Mouse (Mus musculus): ENCODE measurements at regions not wholly inside any gene's neighbourhood (a gene's known extent, or its start where the extent isn't known, plus 50 kb on each side); places are given as distances from the start of the nearest gene placed in this dataset.

GRCm38 (mm10) chr8:92136413-92136812 is 221.0 kb upstream of the Irx5 start:
- intact Hi-C loops (cut with DNase I), result loop anchor here (10.0 kb wide), 1 partner anchor 612 kb away; no protein-coding TSS in a partner anchor
- no peak for DNase-seq (ENCODE audit: low spot score)

GRCm38 (mm10) chr8:92134434-92134833 is 223.0 kb upstream of the Irx5 start:
- intact Hi-C loops (cut with DNase I), result loop anchor here (10.0 kb wide), 1 partner anchor 610 kb away; no protein-coding TSS in a partner anchor
- DNase-seq (ENCODE audit: low spot score), result no peak

DNA sequence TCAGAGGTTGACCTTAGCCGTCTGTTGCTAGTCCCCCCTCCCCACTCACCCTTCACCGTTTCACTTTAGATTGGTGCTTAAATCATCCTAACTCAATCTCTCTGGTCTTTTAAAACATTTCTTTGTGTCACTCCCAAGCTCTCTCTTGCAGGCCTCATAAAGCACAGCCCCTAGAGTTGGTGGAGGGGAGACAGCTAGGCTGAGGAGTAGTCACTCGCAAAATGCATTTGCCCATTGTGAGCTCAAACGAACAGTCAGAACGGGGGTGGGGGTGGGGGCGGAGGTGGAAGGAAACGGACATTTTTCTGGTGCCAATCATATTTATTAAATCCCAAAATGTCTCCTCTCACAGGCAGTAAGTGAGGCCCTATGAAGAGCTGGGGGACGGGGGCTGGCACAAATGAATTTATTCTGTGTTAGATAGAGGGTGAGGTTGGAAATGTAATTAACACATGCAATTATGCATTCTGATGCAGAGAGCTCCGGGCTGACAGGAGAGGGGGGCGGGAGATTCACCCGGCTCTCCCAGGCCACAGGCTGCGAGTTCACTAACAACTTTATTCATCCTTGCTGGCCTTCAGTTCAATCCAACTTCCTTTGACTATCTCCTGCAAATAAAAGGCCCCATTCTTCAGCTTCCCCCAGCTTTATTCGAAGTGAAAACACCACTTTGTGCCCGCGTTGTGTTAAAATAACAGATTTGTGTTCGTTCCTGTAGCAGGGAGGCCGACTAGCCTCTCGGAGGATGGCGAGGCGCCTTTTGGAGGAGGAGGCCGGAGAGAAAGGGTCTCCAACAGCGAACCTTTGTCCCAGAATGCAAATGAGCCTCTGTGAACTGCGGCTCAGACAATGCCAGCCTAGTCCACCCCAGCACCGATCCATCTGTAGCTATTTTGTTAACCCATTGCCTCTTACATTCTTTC is 223.7 kb upstream of the Irx5 start:
- intact Hi-C loops (cut with DNase I), result loop anchor here (10.0 kb wide), 1 partner anchor 609 kb away; no protein-coding TSS in a partner anchor

GRCm38 (mm10) chr8:92132949-92133348 is 224.5 kb upstream of the Irx5 start:
- no peak for DNase-seq (ENCODE audit: low spot score)

More for the DNA sequence above, 223.7 kb upstream of the Irx5 start:
- DNase-seq (ENCODE audit: low spot score), result no peak

GRCm38 (mm10) chr8:92132526-92132925 is 224.9 kb upstream of the Irx5 start:
- DNase-seq (ENCODE audit: low spot score), result no peak
- intact Hi-C loops (cut with DNase I), result loop anchor here (10.0 kb wide), 1 partner anchor 608 kb away; no protein-coding TSS in a partner anchor

More at GRCm38 (mm10) chr8:92132949-92133348, 224.5 kb upstream of the Irx5 start:
- intact Hi-C loops (cut with DNase I), result loop anchor here (10.0 kb wide), 1 partner anchor 608 kb away; no protein-coding TSS in a partner anchor

DNA sequence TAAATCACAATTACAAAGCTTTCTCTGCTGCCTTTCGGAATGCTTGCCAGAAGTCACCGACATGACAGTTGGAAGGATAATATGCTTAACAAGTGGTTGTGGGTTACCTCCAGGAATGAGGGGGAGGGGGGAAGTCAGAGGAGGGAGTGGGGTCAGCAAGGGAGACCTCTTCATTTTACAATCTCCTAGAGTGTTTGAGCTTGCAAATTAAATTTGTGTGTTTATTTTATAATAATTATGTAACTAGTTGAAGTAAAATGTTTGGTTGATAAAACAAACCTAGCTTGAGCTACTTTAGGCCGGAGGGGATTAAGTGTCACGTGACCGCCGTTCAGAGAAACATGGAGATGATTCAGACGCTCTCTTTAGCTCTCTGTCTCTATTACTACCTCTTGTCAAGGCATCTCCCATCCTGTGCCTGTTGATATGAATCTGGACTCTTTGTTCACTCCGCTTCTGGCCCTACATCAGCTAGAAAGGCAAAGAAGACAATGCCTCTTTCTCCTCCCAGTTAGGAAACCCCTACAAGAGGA is 227.3 kb upstream of the Irx5 start:
- intact Hi-C loops (cut with DNase I), result loop anchor here (10.0 kb wide), 1 partner anchor 605 kb away; no protein-coding TSS in a partner anchor
- no peak for DNase-seq (ENCODE audit: low spot score)

DNA sequence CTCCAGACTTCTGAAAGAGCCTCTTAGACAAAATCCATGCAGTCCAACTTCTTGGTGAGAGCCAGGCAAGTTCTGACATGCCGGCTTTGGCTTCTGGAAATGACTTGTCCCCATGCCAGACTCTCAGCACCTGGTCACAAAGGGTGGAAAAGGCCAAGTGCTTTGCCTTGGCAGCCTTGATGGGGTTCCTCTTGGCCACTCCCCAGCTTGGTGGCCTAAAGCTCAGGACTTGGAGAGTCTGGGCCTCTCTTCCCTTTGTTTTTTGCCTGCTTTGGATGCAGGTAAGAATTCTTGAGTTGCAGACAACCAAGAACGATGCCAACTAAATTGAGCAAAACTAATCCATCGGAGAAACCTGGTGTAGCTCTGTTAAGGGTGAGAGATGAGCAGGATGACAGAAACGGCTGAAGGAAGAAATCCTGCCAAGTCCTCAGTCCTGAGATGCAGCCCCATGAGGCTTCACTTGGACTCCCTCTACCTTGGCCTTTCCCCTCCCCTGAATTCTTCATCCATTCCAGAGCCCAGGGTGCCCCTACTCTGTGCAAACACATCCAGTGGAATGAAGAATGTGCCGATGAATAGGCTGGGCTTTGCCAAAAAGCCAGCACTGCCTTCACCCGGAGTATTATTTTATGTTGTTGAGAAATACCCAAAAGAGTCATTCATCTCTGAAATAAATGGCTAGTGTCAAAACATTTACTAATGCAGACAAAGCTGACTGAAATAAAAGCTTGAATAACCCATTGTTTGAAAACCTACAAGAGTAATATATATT is 228.0 kb upstream of the Irx5 start:
- no peak for DNase-seq (ENCODE audit: low spot score)
- intact Hi-C loops (cut with DNase I), result loop anchor here (10.0 kb wide), 1 partner anchor 605 kb away; no protein-coding TSS in a partner anchor

- intact Hi-C loops (cut with DNase I), result no loop called here
- no peak for DNase-seq (ENCODE audit: low spot score)
Measured at GRCm38 (mm10) chr8:92125631-92126030, 231.8 kb upstream of the Irx5 start.

- intact Hi-C loops (cut with DNase I), result no loop called here
- DNase-seq (ENCODE audit: low spot score), result no peak
Measured at GRCm38 (mm10) chr8:92121296-92121695, 236.1 kb upstream of the Irx5 start.

- DNase-seq (ENCODE audit: low spot score), result no peak
- intact Hi-C loops (cut with DNase I), result no loop called here
Measured at GRCm38 (mm10) chr8:92115479-92116267, 241.8 kb upstream of the Irx5 start.

- intact Hi-C loops (cut with DNase I), result no loop called here
- DNase-seq (ENCODE audit: low spot score), result no peak
Measured at GRCm38 (mm10) chr8:92114311-92115275, 242.8 kb upstream of the Irx5 start.

GRCm38 (mm10) chr8:92113901-92114300 is 243.5 kb upstream of the Irx5 start:
- intact Hi-C loops (cut with DNase I), result no loop called here
- DNase-seq (ENCODE audit: low spot score), result no peak

GRCm38 (mm10) chr8:92113386-92113785 is 244.0 kb upstream of the Irx5 start:
- intact Hi-C loops (cut with DNase I), result no loop called here

GRCm38 (mm10) chr8:92104561-92104960 is 252.9 kb upstream of the Irx5 start:
- DNase-seq (ENCODE audit: low spot score), result no peak
- intact Hi-C loops (cut with DNase I), result no loop called here

More at GRCm38 (mm10) chr8:92113386-92113785, 244.0 kb upstream of the Irx5 start:
- no peak for DNase-seq (ENCODE audit: low spot score)

GRCm38 (mm10) chr8:92102521-92102920 is 254.9 kb upstream of the Irx5 start:
- intact Hi-C loops (cut with DNase I), result no loop called here
- DNase-seq (ENCODE audit: low spot score), result no peak

DNA sequence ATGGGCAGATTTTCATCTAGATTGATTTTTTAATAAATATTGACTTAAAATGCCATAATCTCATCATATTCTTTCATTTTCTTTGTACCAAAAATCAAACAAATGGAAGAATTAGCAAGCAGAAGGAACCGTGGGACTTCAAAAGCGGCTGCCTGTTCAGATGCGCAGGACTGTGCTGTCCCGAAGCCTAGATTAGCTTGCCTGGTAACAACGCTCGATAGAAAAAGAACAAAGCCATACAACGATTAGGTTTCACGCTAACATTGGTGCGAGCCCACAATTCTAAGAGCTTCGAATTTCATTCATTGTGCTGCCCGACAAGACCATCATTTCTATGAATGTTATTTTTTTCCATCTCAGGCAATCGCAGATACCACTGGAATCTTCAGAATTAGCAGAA is 262.1 kb upstream of the Irx5 start:
- intact Hi-C loops (cut with DNase I), result no loop called here
- DNase-seq (ENCODE audit: low spot score), result no peak

DNA sequence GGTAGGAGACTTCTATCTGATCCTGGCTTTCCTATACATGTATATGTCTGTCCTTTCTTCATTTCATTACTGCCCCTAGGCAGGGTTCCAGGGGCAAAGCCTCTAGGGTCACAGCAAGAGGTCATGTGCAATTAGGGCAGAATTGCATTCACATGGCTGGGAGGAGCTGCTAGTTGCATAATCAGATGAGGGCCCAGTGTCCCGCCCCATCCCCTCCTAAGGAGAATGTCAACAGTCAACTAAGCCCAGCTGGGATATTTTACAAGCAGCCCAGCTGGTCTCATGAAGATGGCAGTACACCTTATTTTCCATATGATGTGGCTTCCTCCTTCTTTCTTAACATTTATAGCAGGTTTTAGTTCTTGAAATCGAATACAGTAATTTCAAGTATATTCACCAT is 273.3 kb upstream of the Irx5 start:
- intact Hi-C loops (cut with DNase I), result no loop called here
- DNase-seq (ENCODE audit: low spot score), result no peak

DNA sequence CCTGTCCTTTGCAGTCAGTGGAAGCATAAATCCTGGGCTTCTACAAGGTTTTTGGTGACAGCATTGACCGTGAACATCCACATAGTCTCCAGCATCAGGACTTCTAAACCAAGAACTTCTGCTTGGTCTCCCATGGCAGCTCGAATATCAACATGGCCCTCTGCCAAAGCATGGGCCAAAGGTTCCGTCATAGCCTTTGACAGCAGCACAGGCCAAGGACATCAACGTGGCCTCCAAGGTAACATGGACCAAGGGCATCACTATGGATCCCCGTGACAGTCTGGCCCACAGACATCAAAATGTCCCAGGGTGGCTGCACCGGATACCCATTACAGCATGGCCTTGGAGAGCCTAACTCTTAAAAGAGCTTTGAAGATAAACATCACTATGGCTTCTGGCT is 275.5 kb upstream of the Irx5 start:
- DNase-seq (ENCODE audit: low spot score), result no peak
- intact Hi-C loops (cut with DNase I), result no loop called here

Data from heart, postnatal 25 days (tissue).